Mouse (Mus musculus): ENCODE data around the gene Psap.

DNA sequence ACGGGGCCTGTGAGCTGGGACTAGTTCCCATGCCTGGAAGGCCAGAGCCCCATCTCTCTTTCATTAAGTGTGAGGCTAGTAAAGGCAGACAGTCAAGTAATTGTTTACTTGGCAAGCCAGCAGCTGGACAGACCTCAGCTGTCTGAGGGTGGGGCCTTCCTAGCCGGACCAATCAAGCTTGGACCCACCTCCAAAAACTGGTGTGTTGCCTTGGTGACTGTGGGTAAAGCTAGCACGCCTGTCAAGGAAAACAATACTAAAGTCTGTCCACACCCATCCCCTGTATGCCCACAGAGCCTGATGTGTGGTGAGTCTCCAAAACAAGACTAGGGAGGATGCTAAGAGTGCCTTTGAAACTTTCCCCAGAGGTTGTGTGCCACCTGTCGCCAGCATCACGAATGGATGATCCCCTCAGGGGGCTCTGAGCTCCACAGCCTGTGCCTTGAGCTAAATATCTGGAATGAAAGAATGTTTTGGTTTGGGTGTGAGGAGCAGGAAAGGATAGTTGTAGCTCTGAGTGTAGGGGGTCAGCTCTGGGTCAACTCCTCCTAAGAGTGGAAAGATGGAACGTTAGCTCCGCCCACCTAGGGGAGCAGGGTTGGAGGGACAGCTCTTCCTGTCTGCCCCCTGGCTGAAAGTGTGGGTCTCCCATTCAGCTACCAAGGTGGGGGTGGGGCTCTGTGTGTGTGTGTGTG is 74.5 kb downstream of the Psap start:
- TF ChIP-seq CTCF (IDR thresholded peaks at IDR 0.05; ENCODE audit: low read depth, low read length) (no peak), POLR2A (IDR thresholded peaks at IDR 0.05; ENCODE audit: extremely low read depth, insufficient read depth, low read length) (no peak)

Data from liver, adult 2 months (tissue).